Mouse (Mus musculus): ENCODE measurements around the gene Frmpd1. TPM values are rescaled to one million over a fixed set of nuclear protein-coding genes. Genes with fewer than 3 reads are reported as not detected.
A peak's percentile ranks its signal among the peaks of the same experiment; 100 is the strongest.

Frmpd1 gene
- polyA plus RNA-seq, 1 experiment from 2014 or later = 5.3 TPM

DNA sequence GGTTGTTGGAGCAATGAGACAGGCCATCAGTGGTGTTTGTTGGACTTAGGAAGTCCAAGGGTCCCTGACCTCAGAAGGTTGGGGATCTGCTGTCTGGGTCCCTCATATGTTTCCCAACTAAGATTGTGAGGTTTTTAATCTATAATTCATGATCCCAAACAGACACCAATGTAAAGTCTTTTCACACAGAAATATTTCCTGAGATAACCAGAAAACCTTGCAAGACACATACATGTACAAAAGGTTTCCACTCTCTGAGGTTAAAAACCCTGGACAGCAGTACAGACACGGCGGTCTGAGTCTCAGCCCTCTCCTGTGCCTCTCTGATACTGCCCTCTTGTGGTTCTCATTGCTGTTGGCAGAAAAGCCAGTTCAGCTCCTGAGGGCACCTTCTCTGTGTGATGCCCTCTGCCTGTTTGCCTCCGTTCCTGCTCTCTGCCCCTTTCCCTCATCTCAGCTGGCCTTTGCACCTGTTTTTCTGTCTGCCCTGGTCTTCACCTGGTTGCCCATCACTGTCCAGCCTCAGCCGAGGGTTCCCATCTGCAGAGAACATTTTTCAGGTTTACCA, 95.4 kb downstream of the Frmpd1 start:
- H3K9me3 ChIP-seq (ENCODE audit: control insufficient read depth, low read length) = no peaks in the 10 kb centered on the region
- H3K4me3 ChIP-seq (ENCODE audit: low read depth, low read length) = no peak overlapping the region
- no peak overlapping the region for H3K9ac ChIP-seq (ENCODE audit: low read depth, low read length)
- no peaks in the 10 kb centered on the region for H3K4me1 ChIP-seq (ENCODE audit: control insufficient read depth, insufficient read depth, low read length)
- WGBS = 13% methylated on average over 4 of the region's 4 CpGs
- DNase-seq (ENCODE audit: low spot score) = peak; percentile 79
- H3K27me3 ChIP-seq (replicated peaks; ENCODE audit: control insufficient read depth, insufficient read depth, low read length) = no peaks in the 10 kb centered on the region
- H3K36me3 ChIP-seq (ENCODE audit: control insufficient read depth, insufficient read depth, low read length) = no peaks in the 10 kb centered on the region
- peak; percentile 81 for ATAC-seq (ENCODE audit: low read depth)
- H3K27ac ChIP-seq (replicated peaks; ENCODE audit: low read depth, low read length) = no peak overlapping the region
- H3K4me2 ChIP-seq (ENCODE audit: low read depth, low read length) = no peak overlapping the region

DNA sequence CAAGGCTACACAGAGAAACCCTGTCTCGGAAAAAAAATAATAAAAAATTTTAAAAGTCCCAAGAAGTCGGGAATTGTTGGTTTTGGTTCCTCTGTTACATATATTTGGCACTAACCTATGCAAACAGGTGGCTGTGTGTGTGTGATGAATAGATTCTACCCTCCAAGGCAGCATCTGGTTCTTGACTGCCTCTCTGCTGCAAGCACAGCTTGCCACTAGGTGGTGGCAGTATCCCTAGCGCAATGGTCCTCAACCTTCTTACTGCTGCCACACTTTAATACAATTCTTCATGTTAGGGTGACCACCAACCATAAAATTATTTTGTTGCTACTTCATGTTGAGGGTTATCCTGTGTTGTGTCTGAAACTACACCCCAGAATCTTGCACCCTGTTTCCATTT, 101.6 kb downstream of the Frmpd1 start:
- ATAC-seq (ENCODE audit: low read depth) (no peak), DNase-seq (ENCODE audit: low spot score) (peak; percentile 20)
- WGBS = 52% methylated on average over 3 of the region's 3 CpGs
- H3K4me3 ChIP-seq (ENCODE audit: low read depth, low read length) = no peak overlapping the region
- no peaks in the 10 kb centered on the region for H3K27me3 ChIP-seq (replicated peaks; ENCODE audit: control insufficient read depth, insufficient read depth, low read length)
- no peak overlapping the region for H3K9ac ChIP-seq (ENCODE audit: low read depth, low read length)
- no peak overlapping the region for H3K4me2 ChIP-seq (ENCODE audit: low read depth, low read length)
- H3K27ac ChIP-seq (replicated peaks; ENCODE audit: low read depth, low read length) = no peak overlapping the region
- H3K4me1 ChIP-seq (ENCODE audit: control insufficient read depth, insufficient read depth, low read length) = no peaks in the 10 kb centered on the region
- no peaks in the 10 kb centered on the region for H3K9me3 ChIP-seq (ENCODE audit: control insufficient read depth, low read length)
- H3K36me3 ChIP-seq (ENCODE audit: control insufficient read depth, insufficient read depth, low read length) = no peaks in the 10 kb centered on the region

DNA sequence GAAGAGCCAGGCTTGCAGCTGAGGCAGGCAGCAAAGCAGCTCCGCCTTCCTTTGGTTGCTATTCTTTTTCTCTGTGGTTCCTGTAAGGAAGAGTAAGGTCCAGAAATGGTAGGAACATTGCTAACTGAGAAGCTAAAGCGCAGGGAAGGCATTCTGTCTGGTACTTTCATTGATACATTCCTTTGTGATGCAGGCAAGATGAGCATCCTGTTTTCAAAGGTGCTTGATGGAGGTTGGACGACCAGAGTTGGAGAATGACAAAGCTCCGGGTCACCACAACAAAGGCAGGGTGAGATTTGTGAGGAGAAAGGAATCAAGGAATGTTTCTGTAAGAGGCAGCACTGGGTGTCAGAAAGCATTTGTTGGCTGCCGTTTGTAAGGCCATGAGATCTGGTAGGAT, 103.2 kb downstream of the Frmpd1 start:
- H3K9me3 ChIP-seq (ENCODE audit: control insufficient read depth, low read length) = no peaks in the 10 kb centered on the region
- no peaks in the 10 kb centered on the region for H3K36me3 ChIP-seq (ENCODE audit: control insufficient read depth, insufficient read depth, low read length)
- no peaks in the 10 kb centered on the region for H3K27me3 ChIP-seq (replicated peaks; ENCODE audit: control insufficient read depth, insufficient read depth, low read length)
- no peak for ATAC-seq (ENCODE audit: low read depth)
- DNase-seq (ENCODE audit: low spot score) = no peak
- 79% methylated on average over 5 of the region's 5 CpGs for WGBS
- H3K4me2 ChIP-seq (ENCODE audit: low read depth, low read length) = no peak overlapping the region
- H3K9ac ChIP-seq (ENCODE audit: low read depth, low read length) = no peak overlapping the region
- no peaks in the 10 kb centered on the region for H3K4me1 ChIP-seq (ENCODE audit: control insufficient read depth, insufficient read depth, low read length)
- H3K27ac ChIP-seq (replicated peaks; ENCODE audit: low read depth, low read length) = no peak overlapping the region
- no peak overlapping the region for H3K4me3 ChIP-seq (ENCODE audit: low read depth, low read length)

DNA sequence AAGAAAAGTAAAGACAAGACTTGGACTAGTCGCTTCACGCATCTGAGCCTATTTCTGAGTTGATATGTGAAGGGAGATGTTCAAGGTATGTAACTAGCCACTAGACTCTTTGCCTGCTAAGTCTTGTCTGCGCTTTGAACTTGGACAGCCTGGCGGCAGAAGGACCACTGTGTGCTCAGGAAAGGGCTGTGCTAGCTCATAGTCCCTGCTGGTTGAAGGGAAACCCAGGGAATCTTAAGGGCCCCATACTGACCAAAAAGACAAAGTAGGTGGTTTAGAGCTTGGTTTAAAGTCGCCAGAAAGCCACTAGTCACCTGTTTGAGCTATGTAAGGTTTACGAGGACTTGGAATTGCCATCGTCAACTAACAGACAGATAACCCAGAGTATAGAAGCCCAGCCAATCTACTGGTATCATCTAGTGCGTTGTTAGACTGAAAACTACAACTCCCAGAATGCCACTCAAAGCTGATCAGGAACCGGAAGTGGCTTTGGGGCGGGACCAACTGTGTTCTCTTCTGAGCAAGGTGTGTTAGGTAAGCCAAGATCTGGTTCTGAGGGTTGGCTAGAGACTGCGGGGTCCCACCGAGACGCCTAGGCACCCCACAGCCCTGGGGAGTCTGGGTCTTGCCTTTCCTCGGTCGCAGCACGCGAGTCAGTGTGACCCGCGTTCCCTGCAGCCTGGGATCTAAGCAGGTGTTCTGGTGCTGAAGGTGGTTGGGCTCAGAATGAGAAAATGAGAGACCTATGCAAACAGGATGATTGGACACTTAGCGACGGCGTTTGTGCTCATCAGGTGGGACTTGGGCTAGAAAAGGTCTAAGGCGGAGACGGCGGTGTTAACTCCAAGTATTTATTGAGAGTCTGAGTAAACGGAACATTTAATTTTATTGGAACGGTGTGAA, 112.2 kb downstream of the Frmpd1 start, which contains the start of gene Trmt10b:
Trmt10b (plus strand) TSS at position 466 of the 903 bp plus-strand sequence.
- peak; percentile 92 for DNase-seq (ENCODE audit: low spot score)
- ATAC-seq (ENCODE audit: low read depth) = peak; percentile 90
- Histone ChIP-seq H3K27me3 (replicated peaks; ENCODE audit: control insufficient read depth, insufficient read depth, low read length) (no peaks in the 10 kb centered on the region), H3K4me1 (ENCODE audit: control insufficient read depth, insufficient read depth, low read length) (no peaks in the 10 kb centered on the region), H3K36me3 (ENCODE audit: control insufficient read depth, insufficient read depth, low read length) (peaks cover 9% of the 10 kb centered on the region), H3K9me3 (ENCODE audit: control insufficient read depth, low read length) (no peaks in the 10 kb centered on the region), H3K27ac (replicated peaks; ENCODE audit: low read depth, low read length) (no peak within 1 kb of the TSS), H3K4me3 (ENCODE audit: low read depth, low read length) (peak within 1 kb of the TSS; percentile 91), H3K4me2 (ENCODE audit: low read depth, low read length) (peak within 1 kb of the TSS; percentile 86), H3K9ac (ENCODE audit: low read depth, low read length) (peak within 1 kb of the TSS; percentile 74)
- 22% methylated on average over 27 of the region's 27 CpGs for WGBS

DNA sequence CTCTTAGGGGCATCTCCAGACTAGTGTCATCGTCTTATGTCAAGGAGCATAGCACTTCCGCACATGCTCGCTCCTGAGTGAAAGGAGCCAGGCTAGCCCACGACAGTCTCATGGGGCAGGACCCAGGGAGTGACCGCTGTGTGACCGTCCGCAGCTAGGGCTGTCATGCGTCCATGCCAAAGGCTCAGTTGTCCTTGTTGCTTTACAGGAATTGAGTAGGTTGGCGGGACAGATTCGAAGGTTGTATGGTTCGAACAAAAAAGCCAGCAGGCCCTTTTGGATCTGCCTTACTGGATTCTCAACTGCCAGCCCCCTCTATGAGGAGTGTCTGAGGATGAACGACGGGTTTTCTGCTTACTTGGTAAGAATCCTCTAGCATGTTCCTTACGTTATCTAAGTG, 120.9 kb downstream of the Frmpd1 start:
- H3K36me3 ChIP-seq (ENCODE audit: control insufficient read depth, insufficient read depth, low read length) = peaks cover 60% of the 10 kb centered on the region
- DNase-seq (ENCODE audit: low spot score) = no peak

DNA sequence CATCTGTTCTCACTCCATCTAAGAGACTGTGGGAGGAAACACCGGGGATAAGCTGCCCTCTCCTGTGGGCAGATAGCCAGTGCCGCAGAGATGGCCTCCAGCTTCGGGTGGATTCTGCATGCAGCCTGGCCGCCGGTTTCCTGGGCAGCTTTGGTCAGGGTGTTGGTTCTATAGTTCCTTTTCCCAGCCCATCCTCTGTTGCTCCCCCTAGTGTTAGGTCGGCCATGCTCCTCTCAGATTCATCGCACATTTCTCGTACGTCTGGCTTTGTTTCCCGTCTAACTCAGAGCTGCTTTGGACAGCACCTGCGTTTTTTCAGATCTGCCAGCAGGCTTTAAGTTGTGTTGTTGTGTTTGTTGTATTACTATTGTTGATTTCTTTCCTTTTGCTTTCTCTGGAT, 123.4 kb downstream of the Frmpd1 start:
- peaks cover 52% of the 10 kb centered on the region for H3K36me3 ChIP-seq (ENCODE audit: control insufficient read depth, insufficient read depth, low read length)
- DNase-seq (ENCODE audit: low spot score) (peak; percentile 12), ATAC-seq (ENCODE audit: low read depth) (no peak)
- H3K4me2 ChIP-seq (ENCODE audit: low read depth, low read length) = no peak overlapping the region
- H3K9ac ChIP-seq (ENCODE audit: low read depth, low read length) = no peak overlapping the region
- no peaks in the 10 kb centered on the region for H3K4me1 ChIP-seq (ENCODE audit: control insufficient read depth, insufficient read depth, low read length)
- H3K4me3 ChIP-seq (ENCODE audit: low read depth, low read length) = no peak overlapping the region
- H3K9me3 ChIP-seq (ENCODE audit: control insufficient read depth, low read length) = no peaks in the 10 kb centered on the region
- no peak overlapping the region for H3K27ac ChIP-seq (replicated peaks; ENCODE audit: low read depth, low read length)
- H3K27me3 ChIP-seq (replicated peaks; ENCODE audit: control insufficient read depth, insufficient read depth, low read length) = no peaks in the 10 kb centered on the region
- WGBS = 33% methylated on average over 11 of the region's 11 CpGs

More for the DNA sequence above, 120.9 kb downstream of the Frmpd1 start:
- Histone ChIP-seq H3K27ac (replicated peaks; ENCODE audit: low read depth, low read length) (no peak overlapping the region), H3K4me2 (ENCODE audit: low read depth, low read length) (no peak overlapping the region), H3K9me3 (ENCODE audit: control insufficient read depth, low read length) (no peaks in the 10 kb centered on the region), H3K4me1 (ENCODE audit: control insufficient read depth, insufficient read depth, low read length) (no peaks in the 10 kb centered on the region), H3K4me3 (ENCODE audit: low read depth, low read length) (no peak overlapping the region), H3K9ac (ENCODE audit: low read depth, low read length) (no peak overlapping the region), H3K27me3 (replicated peaks; ENCODE audit: control insufficient read depth, insufficient read depth, low read length) (no peaks in the 10 kb centered on the region)
- ATAC-seq (ENCODE audit: low read depth) = no peak
- 95% methylated on average over 14 of the region's 14 CpGs for WGBS

DNA sequence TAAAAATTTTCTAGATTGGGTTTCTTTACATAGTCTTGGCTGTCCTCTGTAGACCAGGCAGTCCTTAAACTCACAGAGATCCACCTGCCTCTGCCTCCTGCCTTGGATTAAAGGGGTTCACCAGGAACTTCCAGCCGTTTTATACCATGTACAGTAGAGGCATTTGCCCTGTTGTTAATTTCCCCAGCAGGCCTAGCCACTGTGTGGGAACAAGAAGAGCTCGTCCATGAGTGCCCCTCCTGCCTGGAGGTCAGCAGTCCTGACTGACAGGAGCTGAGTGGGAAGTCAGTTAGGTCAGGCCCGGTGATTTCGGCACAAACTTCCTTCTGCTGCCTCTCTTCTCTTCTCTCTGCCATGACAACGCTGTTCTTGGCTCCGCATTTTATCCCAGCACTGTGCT, 123.9 kb downstream of the Frmpd1 start:
- Histone ChIP-seq H3K27me3 (replicated peaks; ENCODE audit: control insufficient read depth, insufficient read depth, low read length) (no peaks in the 10 kb centered on the region), H3K36me3 (ENCODE audit: control insufficient read depth, insufficient read depth, low read length) (peaks cover 50% of the 10 kb centered on the region), H3K9me3 (ENCODE audit: control insufficient read depth, low read length) (no peaks in the 10 kb centered on the region), H3K9ac (ENCODE audit: low read depth, low read length) (no peak overlapping the region), H3K27ac (replicated peaks; ENCODE audit: low read depth, low read length) (no peak overlapping the region), H3K4me1 (ENCODE audit: control insufficient read depth, insufficient read depth, low read length) (no peaks in the 10 kb centered on the region), H3K4me3 (ENCODE audit: low read depth, low read length) (no peak overlapping the region), H3K4me2 (ENCODE audit: low read depth, low read length) (no peak overlapping the region)
- WGBS = 85% methylated on average over 6 of the region's 6 CpGs
- ATAC-seq (ENCODE audit: low read depth) (no peak), DNase-seq (ENCODE audit: low spot score) (no peak)

DNA sequence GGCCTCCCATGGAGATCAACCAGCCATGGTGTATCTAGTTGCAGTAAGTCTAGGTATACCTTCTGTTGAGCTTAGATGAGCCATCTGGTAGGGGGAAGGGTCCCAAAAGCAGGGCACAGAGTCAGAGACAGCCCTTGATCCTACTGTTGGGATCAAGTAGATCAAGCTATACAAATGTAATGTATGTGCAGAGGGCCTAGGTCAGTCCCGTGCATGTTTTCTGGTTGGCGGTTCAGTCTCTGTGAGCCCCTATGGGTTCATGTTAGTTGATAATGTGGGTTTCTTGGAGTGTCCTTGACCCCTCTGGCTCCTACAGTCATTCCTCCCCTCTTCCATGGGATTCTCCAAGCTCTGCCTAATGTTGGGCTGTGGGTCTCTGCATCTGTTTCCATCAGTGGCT, 126.4 kb downstream of the Frmpd1 start:
- no peak for DNase-seq (ENCODE audit: low spot score)
- Histone ChIP-seq H3K27me3 (replicated peaks; ENCODE audit: control insufficient read depth, insufficient read depth, low read length) (no peaks in the 10 kb centered on the region), H3K4me3 (ENCODE audit: low read depth, low read length) (no peak overlapping the region), H3K27ac (replicated peaks; ENCODE audit: low read depth, low read length) (no peak overlapping the region), H3K4me1 (ENCODE audit: control insufficient read depth, insufficient read depth, low read length) (no peaks in the 10 kb centered on the region), H3K9ac (ENCODE audit: low read depth, low read length) (no peak overlapping the region), H3K9me3 (ENCODE audit: control insufficient read depth, low read length) (no peaks in the 10 kb centered on the region), H3K36me3 (ENCODE audit: control insufficient read depth, insufficient read depth, low read length) (peaks cover 52% of the 10 kb centered on the region), H3K4me2 (ENCODE audit: low read depth, low read length) (no peak overlapping the region)
- no peak for ATAC-seq (ENCODE audit: low read depth)
- 94% methylated on average over 2 of the region's 2 CpGs for WGBS
